Mouse (Mus musculus): ENCODE measurements around the gene Mfge8. TPM values are rescaled to one million over a fixed set of nuclear protein-coding genes. Genes with fewer than 3 reads are reported as not detected.

Mfge8 gene
- polyA plus RNA-seq (2012; ENCODE audit: low replicate concordance) = 34.8 and 51.4 TPM in 2 replicates

DNA sequence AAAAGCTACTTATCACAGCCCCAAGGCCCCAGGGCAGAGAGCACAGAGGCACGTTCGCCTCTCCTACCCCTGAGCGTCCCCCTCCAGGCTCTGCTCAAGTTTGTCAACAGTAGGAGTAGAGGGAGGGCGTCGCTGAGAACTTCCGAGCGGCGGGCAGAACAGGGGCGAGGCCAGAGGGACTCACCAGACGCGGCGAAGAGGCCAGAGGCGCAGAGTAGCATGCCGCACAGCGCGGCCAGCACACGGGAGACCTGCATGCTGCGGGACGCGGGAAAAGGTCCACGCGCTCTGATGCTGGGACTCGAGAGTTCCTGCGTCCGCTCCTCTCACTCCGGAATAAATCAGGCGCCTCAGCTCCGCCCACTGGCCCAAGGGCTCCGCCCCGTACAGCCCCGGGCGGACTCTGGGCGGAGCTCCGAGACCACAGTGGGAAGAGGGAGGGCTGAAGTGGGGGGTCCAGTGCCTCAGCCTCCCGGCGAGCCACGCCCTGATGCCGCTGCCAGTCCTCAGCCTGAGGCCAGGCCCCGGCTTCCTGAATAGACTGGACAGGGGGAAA lies at the start of gene Mfge8:
Gene Mfge8 (minus strand): TSS at position 350 of the 556 bp plus-strand sequence.

GRCm38 (mm10) chr7:79130843-79131444 lies 17.9 kb downstream of the Mfge8 start, which contains the start of gene Hapln3:
Gene Hapln3, minus strand, starts transcription at chr7:79131018.

Other genes with a start within 250 kb of the Mfge8 start
- 27.4 and 83.1 TPM in 2 replicates for gene Isg20, start 235.6 kb downstream of the Mfge8 start, polyA plus RNA-seq (2012; ENCODE audit: low replicate concordance)
- gene Acan, start 95.6 kb downstream of the Mfge8 start, polyA plus RNA-seq (2012; ENCODE audit: low replicate concordance) = not detected in 2 replicates
- gene Hapln3, start 18.0 kb downstream of the Mfge8 start, polyA plus RNA-seq (2012; ENCODE audit: low replicate concordance) = 0.12 and 0.13 TPM in 2 replicates
- gene Abhd2, start 124.1 kb upstream of the Mfge8 start, polyA plus RNA-seq (2012; ENCODE audit: low replicate concordance) = 24.7 and 34.5 TPM in 2 replicates
- not detected in 2 replicates for gene Rlbp1, start 238.0 kb upstream of the Mfge8 start, polyA plus RNA-seq (2012; ENCODE audit: low replicate concordance)
- gene Fanci, start 242.9 kb upstream of the Mfge8 start, polyA plus RNA-seq (2012; ENCODE audit: low replicate concordance) = 0.12 and 0.49 TPM in 2 replicates

All from hematopoietic multipotent progenitor cell, adult 10-12 weeks (in vitro differentiated cells).